Mouse (Mus musculus) stomach, postnatal 0 days (tissue): ENCODE data around the gene Mgmt. TPM values are rescaled to one million over a fixed set of nuclear protein-coding genes. Genes with fewer than 3 reads are reported as not detected.

Experiments
- ATAC-seq: fragments of 200-750 bp; cut with Nextera tagmentation; 2 replicates; pipeline ENCODE4 v1.8.0; 2017; ENCODE audit not compliant: low FRiP score, low TSS enrichment
- DNase-seq: peaks from one replicate; pipeline ENCODE4 v3.0.0-alpha.2; 2016; ENCODE audit warnings: low spot score
- H3K27ac ChIP-seq: fragments of 300-500 bp; sonication (generic); replicated peaks from 2 replicates; pipeline ENCODE4 v1.5.1; 2014; ENCODE audit warnings: mild to moderate bottlenecking, control low read depth
- H3K27me3 ChIP-seq: fragments of 300-500 bp; sonication (generic); 2 replicates; pipeline ENCODE4 v1.6.1; 2014; ENCODE audit warnings: low read length; ENCODE audit not compliant: control insufficient read depth, insufficient read depth
- H3K36me3 ChIP-seq: fragments of 300-500 bp; sonication (generic); 2 replicates; pipeline ENCODE4 v1.6.1; 2014; ENCODE audit warnings: low read length, mixed read lengths; ENCODE audit not compliant: control insufficient read depth, insufficient read depth
- H3K4me1 ChIP-seq: fragments of 300-500 bp; sonication (generic); replicated peaks from 2 replicates; pipeline ENCODE4 v1.6.1; 2014; ENCODE audit warnings: antibody characterized with exemption; ENCODE audit not compliant: control insufficient read depth, insufficient read depth
- H3K4me2 ChIP-seq: fragments of 300-500 bp; sonication (generic); replicated peaks from 2 replicates; pipeline ENCODE4 v1.6.1; 2014; ENCODE audit warnings: low read depth, mild to moderate bottlenecking, control low read depth, moderate library complexity
- H3K4me3 ChIP-seq: fragments of 300-500 bp; sonication (generic); 2 replicates; pipeline ENCODE4 v1.5.1; 2014; ENCODE audit warnings: low read depth, low read length, control low read depth
- H3K9ac ChIP-seq: fragments of 300-500 bp; sonication (generic); 2 replicates; pipeline ENCODE4 v1.6.1; 2014; ENCODE audit warnings: mild to moderate bottlenecking, low read length, control low read depth, mixed read lengths
- H3K9me3 ChIP-seq: fragments of 300-500 bp; sonication (generic); 2 replicates; pipeline ENCODE4 v1.6.1; 2016; ENCODE audit warnings: low read length; ENCODE audit not compliant: control insufficient read depth
- CTCF ChIP-seq: IDR thresholded peaks from 2 replicates; pipeline ENCODE4 v1.5.1; 2016; ENCODE audit warnings: antibody characterized with exemption, low read depth, mild to moderate bottlenecking, moderate library complexity
- EP300 ChIP-seq: optimal IDR thresholded peaks from 2 replicates; pipeline ENCODE3; 2016; ENCODE audit warnings: antibody characterized with exemption
- WGBS: fragments of 180-500 bp; shearing (Covaris S2); extraction: QIAGEN DNeasy Blood & Tissue Kit; methylation state at CpG from one replicate; pipeline ENCODE4 v1.1.7; 2014; 5-methylcytosine and 5-hydroxymethylcytosine counted together
- polyA plus RNA-seq: library from polyadenylated mRNA; unstranded; fragments of >200 nt; fragmentation: Nextera tagmentation; extraction: Ambion mirVana; gene quantifications from 2 replicates; pipeline ENCODE4 v1.2.1, GENCODE M21; 2015

Gene Mgmt
- polyA plus RNA-seq, 1 experiment from 2014 or later = 5.5 TPM

- DNase-seq (no peak), ATAC-seq (no peak)
- no peaks in the 10 kb centered on the region for H3K36me3 ChIP-seq
- no peak for TF ChIP-seq CTCF
- no peak for TF ChIP-seq EP300
- no peak overlapping the region for H3K27ac ChIP-seq
- H3K9ac ChIP-seq = no peak overlapping the region
- H3K27me3 ChIP-seq = no peaks in the 10 kb centered on the region
- H3K9me3 ChIP-seq = no peaks in the 10 kb centered on the region
- WGBS = 30% methylated on average over 5 of the region's 5 CpGs
- H3K4me1 ChIP-seq = peaks cover 5% of the 10 kb centered on the region; the same call in 1 of the 2 replicates
- H3K4me2 ChIP-seq = no peak overlapping the region
- H3K4me3 ChIP-seq = no peak overlapping the region
Observed at GRCm38 (mm10) chr7:137037872-137038271, 143.5 kb downstream of the Mgmt start.

GRCm38 (mm10) chr7:137038311-137038945, 144.0 kb downstream of the Mgmt start:
- no peak overlapping the region for H3K9ac ChIP-seq
- peaks cover 5% of the 10 kb centered on the region; the same call in 1 of the 2 replicates for H3K4me1 ChIP-seq
- no peaks in the 10 kb centered on the region for H3K27me3 ChIP-seq
- H3K27ac ChIP-seq = no peak overlapping the region
- H3K4me3 ChIP-seq = no peak overlapping the region
- TF ChIP-seq EP300 (no peak), CTCF (no peak)
- no peak for DNase-seq
- ATAC-seq = no peak
- no peaks in the 10 kb centered on the region for H3K9me3 ChIP-seq
- 56% methylated on average over 10 of the region's 10 CpGs for WGBS
- no peaks in the 10 kb centered on the region for H3K36me3 ChIP-seq
- no peak overlapping the region for H3K4me2 ChIP-seq

GRCm38 (mm10) chr7:137038946-137039320, 144.5 kb downstream of the Mgmt start:
- Histone ChIP-seq H3K27me3 (no peaks in the 10 kb centered on the region), H3K9ac (no peak overlapping the region), H3K9me3 (no peaks in the 10 kb centered on the region), H3K36me3 (no peaks in the 10 kb centered on the region), H3K4me2 (no peak overlapping the region), H3K4me3 (no peak overlapping the region), H3K27ac (no peak overlapping the region), H3K4me1 (peaks cover 5% of the 10 kb centered on the region; the same call in 1 of the 2 replicates)
- ATAC-seq = no peak
- WGBS = 88% methylated on average over 7 of the region's 7 CpGs
- no peak for TF ChIP-seq CTCF
- no peak for TF ChIP-seq EP300
- DNase-seq = no peak

DNA sequence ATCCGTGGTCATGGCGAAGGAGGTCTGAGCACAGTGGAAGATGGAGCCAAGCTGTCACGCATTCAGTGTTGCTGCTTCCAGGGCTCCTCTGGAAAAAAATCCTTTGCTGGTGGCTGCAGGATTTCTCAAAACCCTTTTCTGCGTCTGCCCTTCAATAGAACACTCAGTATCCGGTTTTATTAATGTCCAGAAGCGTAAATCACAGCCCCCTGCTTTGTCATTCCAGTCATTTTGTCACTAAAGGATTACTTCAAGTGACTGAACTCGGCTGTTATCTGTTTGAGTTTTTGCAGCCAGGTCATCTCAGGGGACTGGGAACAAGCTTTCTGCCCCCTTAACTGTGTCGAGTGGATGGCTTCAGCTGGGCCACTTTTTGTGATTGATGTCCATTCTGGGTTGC, 146.2 kb downstream of the Mgmt start:
- Histone ChIP-seq H3K9me3 (no peaks in the 10 kb centered on the region), H3K4me3 (no peak overlapping the region), H3K9ac (no peak overlapping the region), H3K4me2 (no peak overlapping the region), H3K27me3 (no peaks in the 10 kb centered on the region), H3K36me3 (no peaks in the 10 kb centered on the region), H3K4me1 (peaks cover 5% of the 10 kb centered on the region; the same call in 1 of the 2 replicates), H3K27ac (no peak overlapping the region)
- 47% methylated on average over 8 of the region's 8 CpGs for WGBS
- ATAC-seq = no peak
- TF ChIP-seq CTCF (no peak), EP300 (no peak)
- DNase-seq = no peak

DNA sequence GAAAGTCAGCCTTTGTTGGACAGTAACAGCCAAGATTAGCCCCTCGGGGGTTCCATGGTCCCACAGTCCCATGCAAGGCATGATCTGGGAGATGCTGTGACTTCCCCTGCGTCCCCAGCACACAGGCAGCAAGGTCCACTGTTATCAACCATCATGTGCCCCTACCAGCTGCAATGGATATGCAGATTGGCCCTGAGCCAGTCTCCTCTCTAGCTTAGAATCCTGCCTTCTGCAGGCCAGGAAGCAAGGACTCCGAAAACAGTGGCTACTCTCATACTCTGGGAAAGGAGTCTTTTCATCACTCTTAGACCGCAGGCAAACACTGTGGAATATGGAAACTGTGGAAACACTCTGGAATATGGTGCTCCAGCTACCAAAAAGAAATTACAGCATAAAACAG, 152.5 kb downstream of the Mgmt start:
- Histone ChIP-seq H3K36me3 (no peaks in the 10 kb centered on the region), H3K9me3 (no peaks in the 10 kb centered on the region; the same call in 1 of the 2 replicates), H3K4me1 (no peaks in the 10 kb centered on the region), H3K9ac (no peak overlapping the region), H3K27me3 (no peaks in the 10 kb centered on the region), H3K27ac (no peak overlapping the region), H3K4me3 (no peak overlapping the region), H3K4me2 (no peak overlapping the region)
- no peak for ATAC-seq
- WGBS = 91% methylated on average over 4 of the region's 4 CpGs
- TF ChIP-seq EP300 (no peak), CTCF (no peak)
- no peak for DNase-seq

DNA sequence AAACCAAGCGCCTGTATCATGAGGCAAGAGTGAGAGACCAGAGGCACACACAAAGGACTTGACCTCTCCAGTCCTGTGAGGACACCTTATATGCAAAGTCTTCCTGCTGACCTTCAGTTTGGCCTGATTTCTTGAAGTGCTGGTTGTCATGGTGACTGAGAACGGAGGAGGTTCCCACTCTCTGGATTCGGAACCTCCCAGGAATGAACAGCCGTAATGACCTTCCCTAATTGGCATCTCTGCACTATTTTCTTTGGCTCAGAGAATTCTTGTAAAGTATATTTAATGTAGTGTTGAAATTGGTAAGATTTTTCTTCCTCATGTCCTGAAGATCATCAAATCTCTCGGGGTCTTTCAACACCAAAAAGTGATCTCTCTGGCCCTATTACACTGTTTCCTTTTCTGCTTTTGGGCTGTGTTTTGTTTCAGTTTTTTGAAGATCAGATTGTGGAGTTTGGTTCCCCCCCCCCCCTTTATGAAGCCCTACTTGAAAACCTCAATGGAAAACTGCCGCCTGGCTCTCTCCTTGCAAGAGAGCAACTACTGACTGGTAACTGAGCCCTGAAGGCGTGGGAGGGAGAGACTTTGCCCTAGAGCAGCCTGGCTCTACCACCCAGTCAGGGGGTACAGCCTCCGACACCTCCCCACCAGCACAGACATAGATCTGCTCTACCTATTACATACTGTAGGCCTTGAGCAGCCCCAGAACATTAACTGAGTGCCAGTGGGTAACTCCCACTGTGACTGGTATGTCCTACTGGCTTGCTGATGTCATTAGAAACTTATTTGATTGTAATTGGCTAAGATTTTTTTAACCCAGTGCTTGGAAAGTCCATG, 153.9 kb downstream of the Mgmt start:
- no peak overlapping the region for H3K27ac ChIP-seq

More for the DNA sequence above, 153.9 kb downstream of the Mgmt start:
- no peak for ATAC-seq
- no peak for TF ChIP-seq CTCF
- TF ChIP-seq EP300 = no peak
- Histone ChIP-seq H3K9me3 (no peaks in the 10 kb centered on the region; the same call in 1 of the 2 replicates), H3K9ac (no peak overlapping the region), H3K4me3 (no peak overlapping the region), H3K36me3 (no peaks in the 10 kb centered on the region), H3K27me3 (no peaks in the 10 kb centered on the region), H3K4me2 (no peak overlapping the region), H3K4me1 (no peaks in the 10 kb centered on the region)
- WGBS = 70% methylated on average over 8 of the region's 8 CpGs
- DNase-seq = no peak
